Mouse (Mus musculus) stomach, embryonic 16.5 days (tissue): ENCODE measurements around the gene Fasl. TPM values are rescaled to one million over a fixed set of nuclear protein-coding genes. Genes with fewer than 3 reads are reported as not detected.

ENCODE experiments used
- ATAC-seq: fragments of 200-750 bp; cut with Nextera tagmentation; 2 replicates; pipeline ENCODE4 v1.8.0; 2017; ENCODE audit warnings: moderate number of reproducible peaks, moderate TSS enrichment; ENCODE audit not compliant: insufficient read depth, low FRiP score
- H3K27ac ChIP-seq: fragments of 300-500 bp; sonication (generic); 2 replicates; pipeline ENCODE4 v1.5.1; 2014; ENCODE audit warnings: low read length
- H3K27me3 ChIP-seq: fragments of 300-500 bp; sonication (generic); 2 replicates; pipeline ENCODE4 v1.6.1; 2014; ENCODE audit warnings: low read length, control low read depth, mixed read lengths; ENCODE audit not compliant: control insufficient read depth, insufficient read depth
- H3K36me3 ChIP-seq: fragments of 300-500 bp; sonication (generic); 2 replicates; pipeline ENCODE4 v1.6.1; 2014; ENCODE audit warnings: low read length; ENCODE audit not compliant: control insufficient read depth, insufficient read depth
- H3K4me1 ChIP-seq: fragments of 300-500 bp; sonication (generic); 2 replicates; pipeline ENCODE4 v1.6.1; 2014; ENCODE audit warnings: low read length, control low read depth, mixed read lengths; ENCODE audit not compliant: control insufficient read depth, insufficient read depth
- H3K4me2 ChIP-seq: fragments of 300-500 bp; sonication (generic); 2 replicates; pipeline ENCODE4 v1.6.1; 2014; ENCODE audit warnings: low read depth, low read length, mixed read lengths
- H3K4me3 ChIP-seq: fragments of 300-500 bp; sonication (generic); replicated peaks from 2 replicates; pipeline ENCODE4 v1.5.1; 2014; ENCODE audit warnings: mild to moderate bottlenecking, low read length
- H3K9ac ChIP-seq: fragments of 300-500 bp; sonication (generic); 2 replicates; pipeline ENCODE4 v1.6.1; 2014; ENCODE audit warnings: low read length
- H3K9me3 ChIP-seq: fragments of 300-500 bp; sonication (generic); replicated peaks from 2 replicates; pipeline ENCODE4 v1.6.1; 2016; ENCODE audit warnings: low read length, control low read depth; ENCODE audit not compliant: control insufficient read depth
- WGBS: fragments of 180-500 bp; shearing (Covaris S2); extraction: QIAGEN DNeasy Blood & Tissue Kit; methylation state at CpG from one replicate; pipeline ENCODE4 v1.1.7; 2014; 5-methylcytosine and 5-hydroxymethylcytosine counted together
- polyA plus RNA-seq: library from polyadenylated mRNA; unstranded; fragments of >200 nt; fragmentation: Nextera tagmentation; extraction: Ambion mirVana; gene quantifications from 2 replicates; pipeline ENCODE4 v1.2.1, GENCODE M21; 2015

Fasl gene
- polyA plus RNA-seq, 1 experiment from 2014 or later: not detected

DNA sequence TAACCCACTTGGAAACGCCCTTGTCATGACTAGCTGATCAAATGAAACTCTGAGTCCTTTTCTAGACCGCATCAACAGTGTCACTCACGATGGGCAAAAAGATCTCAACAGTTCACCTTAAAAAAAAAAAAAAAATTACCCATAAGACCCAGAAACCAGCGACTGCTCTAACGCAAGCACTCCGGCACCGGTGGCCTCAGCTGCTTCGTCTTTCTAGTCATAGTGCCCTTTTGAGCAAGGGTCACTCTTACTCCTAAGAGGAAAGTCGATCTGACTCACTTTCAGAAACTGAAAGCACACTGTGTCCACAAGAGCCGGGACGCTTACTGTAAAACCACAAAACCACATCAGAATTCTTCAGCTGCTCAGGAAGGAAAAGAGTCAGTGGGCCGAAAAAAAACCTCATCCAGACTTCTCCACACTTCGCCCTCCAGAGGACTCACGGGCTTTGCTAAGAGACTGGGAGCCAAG is 53.5 kb downstream of the Fasl start:
- Histone ChIP-seq H3K27ac (no peak overlapping the region), H3K9me3 (no peaks in the 10 kb centered on the region), H3K9ac (no peak overlapping the region), H3K27me3 (no peaks in the 10 kb centered on the region), H3K36me3 (no peaks in the 10 kb centered on the region), H3K4me1 (no peaks in the 10 kb centered on the region), H3K4me2 (0 out of 2 replicates have a peak overlapping the region, but pooled peaks have one; percentile 2), H3K4me3 (no peak overlapping the region)
- 72% methylated on average over 14 of the region's 14 CpGs for WGBS
- ATAC-seq: no peak

DNA sequence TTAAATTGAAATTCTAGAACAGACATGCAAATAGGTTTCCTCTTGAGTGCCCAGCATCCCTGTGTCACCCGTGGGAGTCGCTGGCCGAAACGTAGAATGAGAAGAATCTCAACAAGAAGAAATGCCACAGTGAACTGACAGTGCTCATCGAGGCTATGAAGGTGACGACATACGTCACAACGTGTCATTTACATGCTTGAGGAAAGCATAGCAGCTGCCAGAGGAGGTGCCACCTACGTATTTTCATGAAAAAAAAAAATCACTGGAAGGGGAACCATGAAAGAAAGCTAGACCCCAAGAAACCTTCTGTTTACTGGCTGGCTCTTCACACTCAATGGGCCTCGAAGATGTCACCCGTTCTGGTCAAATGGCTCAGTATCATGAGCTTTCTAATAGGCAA is 54.0 kb downstream of the Fasl start:
- ATAC-seq: no peak
- no peaks in the 10 kb centered on the region for H3K27me3 ChIP-seq
- no peak overlapping the region for H3K9ac ChIP-seq
- H3K36me3 ChIP-seq: no peaks in the 10 kb centered on the region
- no peaks in the 10 kb centered on the region for H3K4me1 ChIP-seq
- no peaks in the 10 kb centered on the region for H3K9me3 ChIP-seq
- no peak overlapping the region for H3K4me3 ChIP-seq
- H3K27ac ChIP-seq: no peak overlapping the region
- H3K4me2 ChIP-seq: no peak overlapping the region
- WGBS: 86% methylated on average over 11 of the region's 11 CpGs

Other genes starting within 250 kb of the Fasl start
- gene Suco, start 88.2 kb upstream of the Fasl start, polyA plus RNA-seq: 17.2 and 26.6 TPM in 2 replicates
- 36.3 and 39.7 TPM in 2 replicates for gene Pigc, start 180.7 kb upstream of the Fasl start, polyA plus RNA-seq
- gene 4930558K02Rik, start 191.1 kb upstream of the Fasl start, polyA plus RNA-seq: not detected in 2 replicates